Mouse (Mus musculus) limb, embryonic 15.5 days (tissue): ENCODE measurements at regions not wholly inside any gene's neighbourhood (a gene's known extent, or its start where the extent isn't known, plus 50 kb on each side); places are given as distances from the start of the nearest gene placed in this dataset.

Experiments used
- ATAC-seq: fragments of 200-750 bp; cut with Nextera tagmentation; 2 replicates; pipeline ENCODE4 v1.8.0; 2017; ENCODE audit warnings: low read depth, moderate TSS enrichment; ENCODE audit not compliant: insufficient number of reproducible peaks, low FRiP score, low TSS enrichment
- H3K27ac ChIP-seq: fragments of 300-500 bp; sonication (generic); 2 replicates; pipeline ENCODE4 v1.5.1; 2015; ENCODE audit warnings: moderate library complexity, mild to moderate bottlenecking, inconsistent platforms
- H3K27me3 ChIP-seq: fragments of 300-500 bp; sonication (generic); 2 replicates; pipeline ENCODE4 v1.6.1; 2015; ENCODE audit warnings: inconsistent platforms
- H3K36me3 ChIP-seq: fragments of 300-500 bp; sonication (generic); 2 replicates; pipeline ENCODE4 v1.6.1; 2015; ENCODE audit warnings: inconsistent platforms
- H3K4me1 ChIP-seq: fragments of 300-500 bp; sonication (generic); 2 replicates; pipeline ENCODE4 v1.6.1; 2015; ENCODE audit warnings: inconsistent platforms
- H3K4me2 ChIP-seq: fragments of 300-500 bp; sonication (generic); 2 replicates; pipeline ENCODE4 v1.6.1; 2015; ENCODE audit warnings: mild to moderate bottlenecking, inconsistent platforms
- H3K4me3 ChIP-seq: fragments of 300-500 bp; sonication (generic); 2 replicates; pipeline ENCODE4 v1.5.1; 2015; ENCODE audit warnings: mild to moderate bottlenecking, inconsistent platforms
- H3K9ac ChIP-seq: fragments of 300-500 bp; sonication (generic); 2 replicates; pipeline ENCODE4 v1.6.1; 2015; ENCODE audit warnings: inconsistent platforms
- H3K9me3 ChIP-seq: fragments of 300-500 bp; sonication (generic); 2 replicates; pipeline ENCODE4 v1.6.1; 2016; ENCODE audit warnings: inconsistent platforms
- WGBS: fragments of 180-500 bp; shearing (Covaris S2); methylation state at CpG from one replicate; pipeline ENCODE4 v1.1.7; 2015; 5-methylcytosine and 5-hydroxymethylcytosine counted together

DNA sequence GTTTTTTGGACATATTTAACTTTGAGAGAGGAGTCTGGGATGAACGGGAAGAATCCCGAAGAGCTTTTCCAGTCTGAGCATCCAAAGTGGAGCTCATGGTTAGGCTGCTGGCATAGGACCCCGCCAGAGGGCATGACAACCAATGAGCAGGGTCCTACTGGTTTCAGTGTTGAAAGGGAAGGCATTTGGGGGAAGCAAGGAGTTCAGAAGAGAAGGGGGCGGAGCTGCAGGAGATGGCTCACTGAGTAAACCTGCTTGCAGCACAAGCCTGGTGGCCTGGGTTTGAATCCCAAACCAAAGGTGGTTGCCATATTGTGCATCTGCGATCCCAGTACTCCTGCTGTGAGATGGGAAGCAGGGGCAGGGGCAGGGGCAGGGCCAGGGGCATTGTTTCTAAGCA, 161.4 kb upstream of the Ubr2 start:
- no peak overlapping the region for H3K4me3 ChIP-seq
- H3K9me3 ChIP-seq = no peaks in the 10 kb centered on the region
- 91% methylated on average over 5 of the region's 5 CpGs for WGBS
- no peak overlapping the region for H3K27ac ChIP-seq
- no peak overlapping the region for H3K9ac ChIP-seq
- H3K36me3 ChIP-seq = peaks cover 8% of the 10 kb centered on the region; the same call in 1 of the 2 replicates
- H3K27me3 ChIP-seq = no peaks in the 10 kb centered on the region
- no peak overlapping the region for H3K4me2 ChIP-seq
- no peak for ATAC-seq
- H3K4me1 ChIP-seq = peaks cover 15% of the 10 kb centered on the region

DNA sequence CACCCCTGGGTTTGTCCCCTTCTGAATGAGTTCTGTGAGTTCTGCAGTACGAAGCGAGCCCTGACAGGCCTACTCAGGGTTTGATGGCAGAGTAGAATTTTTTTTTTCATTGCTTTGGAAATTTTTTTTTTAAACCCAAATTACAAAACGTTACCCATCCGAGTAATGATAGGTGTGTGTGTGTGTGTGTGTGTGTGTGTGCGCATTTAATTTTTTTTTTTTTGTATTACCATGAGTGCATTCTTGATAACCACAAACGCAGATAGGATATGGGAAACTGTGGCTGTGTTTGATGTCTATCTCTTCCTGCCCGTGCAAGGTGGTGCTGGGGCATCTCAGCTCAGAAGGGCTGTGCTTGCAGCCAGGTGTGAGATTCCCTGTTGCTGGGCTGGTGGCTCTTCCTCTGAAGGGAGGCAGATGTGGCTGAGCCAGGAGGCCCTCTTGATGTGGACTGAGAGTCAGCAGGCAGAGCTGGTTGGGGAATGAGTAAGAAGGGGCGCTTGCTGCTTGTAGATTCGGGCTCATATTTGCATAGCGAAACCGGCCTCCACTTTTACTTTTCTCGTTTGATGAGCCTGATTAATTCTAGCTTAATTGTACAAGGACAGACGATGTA, 160.7 kb upstream of the Ubr2 start:
- Histone ChIP-seq H3K36me3 (peaks cover 6% of the 10 kb centered on the region; the same call in 1 of the 2 replicates), H3K27ac (no peak overlapping the region), H3K27me3 (no peaks in the 10 kb centered on the region), H3K4me2 (no peak overlapping the region), H3K9me3 (no peaks in the 10 kb centered on the region), H3K4me1 (peaks cover 19% of the 10 kb centered on the region), H3K4me3 (no peak overlapping the region), H3K9ac (no peak overlapping the region)
- WGBS = 78% methylated on average over 13 of the region's 13 CpGs
- no peak for ATAC-seq

DNA sequence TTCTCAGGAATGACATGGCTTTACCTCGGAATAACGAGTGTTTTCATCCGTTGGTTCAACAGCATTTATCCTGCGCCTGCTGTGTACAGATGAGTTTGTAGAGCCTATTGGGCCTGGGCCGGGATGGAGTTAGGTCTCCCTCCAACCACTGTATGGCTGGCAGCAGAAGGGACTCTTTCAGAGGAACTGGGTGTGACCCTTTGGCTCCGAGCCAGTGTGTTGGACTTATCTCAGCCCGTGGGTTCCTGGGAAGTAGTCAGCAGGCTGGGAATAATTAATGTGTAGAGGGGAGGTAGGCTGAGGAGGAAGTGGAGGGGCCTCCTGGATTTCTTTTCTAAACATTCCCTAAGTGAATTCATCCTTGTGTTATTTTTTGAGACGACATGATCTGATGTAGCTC, 157.7 kb upstream of the Ubr2 start:
- Histone ChIP-seq H3K4me3 (no peak overlapping the region), H3K9me3 (no peaks in the 10 kb centered on the region), H3K36me3 (peaks cover 6% of the 10 kb centered on the region; the same call in 1 of the 2 replicates), H3K9ac (no peak overlapping the region), H3K4me2 (no peak overlapping the region), H3K27me3 (no peaks in the 10 kb centered on the region), H3K27ac (no peak overlapping the region), H3K4me1 (peaks cover 40% of the 10 kb centered on the region)
- no peak for ATAC-seq
- 49% methylated on average over 8 of the region's 8 CpGs for WGBS

DNA sequence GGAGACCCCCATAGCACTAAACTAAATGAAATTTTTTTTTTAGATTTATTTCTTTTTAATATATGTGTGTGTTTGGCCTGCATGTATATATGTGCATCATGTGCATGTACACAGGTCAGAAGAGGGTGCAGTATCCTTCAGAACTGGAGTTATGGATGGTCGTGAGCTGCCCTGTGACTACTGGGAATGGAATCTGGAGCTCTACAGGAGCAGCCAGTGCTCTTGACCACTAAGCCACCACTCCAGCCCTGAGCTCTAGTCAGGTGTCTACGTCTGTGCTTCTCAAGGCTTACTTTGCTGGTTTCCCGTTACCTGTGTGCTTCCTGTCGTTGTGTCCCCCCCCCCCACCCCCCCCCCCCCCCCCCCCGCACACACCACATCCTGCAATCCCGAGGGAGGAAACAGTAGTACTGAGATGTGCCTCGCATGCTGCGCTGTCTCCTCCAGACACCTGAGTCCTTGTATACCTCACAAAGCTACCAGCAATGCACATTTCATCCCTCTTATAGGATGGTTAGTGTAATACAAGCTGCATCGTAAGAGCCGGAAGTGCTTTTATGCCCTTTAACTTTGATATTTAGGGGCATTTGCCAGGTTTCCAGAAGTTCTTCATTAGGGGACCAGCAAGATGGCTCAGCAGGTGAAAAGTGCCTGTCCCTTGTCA, 153.5 kb upstream of the Ubr2 start:
- Histone ChIP-seq H3K36me3 (peaks cover 3% of the 10 kb centered on the region; the same call in 1 of the 2 replicates), H3K27me3 (no peaks in the 10 kb centered on the region), H3K4me2 (no peak overlapping the region), H3K27ac (no peak overlapping the region), H3K4me3 (no peak overlapping the region), H3K9ac (no peak overlapping the region), H3K9me3 (no peaks in the 10 kb centered on the region), H3K4me1 (peaks cover 43% of the 10 kb centered on the region)
- no peak for ATAC-seq
- WGBS = 72% methylated on average over 7 of the region's 10 CpGs

DNA sequence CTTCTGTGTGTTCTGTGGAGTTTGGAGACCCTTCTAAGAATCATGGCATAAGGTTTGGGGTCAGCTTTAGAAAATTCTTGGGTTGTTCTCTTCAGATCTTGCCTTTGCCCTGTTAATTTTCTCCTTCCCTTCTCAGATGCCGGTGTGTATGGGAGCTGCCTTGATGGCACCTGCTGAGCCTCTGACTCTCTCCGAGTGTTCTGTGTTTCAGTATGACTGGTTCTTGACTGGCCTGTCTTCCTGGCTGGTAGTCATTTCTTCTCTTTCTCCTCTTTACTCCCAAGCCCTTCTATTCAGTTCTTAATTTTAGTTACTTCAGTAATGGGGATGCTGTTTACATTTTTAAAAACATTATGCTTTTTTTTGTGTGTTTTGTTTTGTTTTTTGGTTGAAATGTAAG, 152.1 kb upstream of the Ubr2 start:
- Histone ChIP-seq H3K4me2 (no peak overlapping the region), H3K4me3 (no peak overlapping the region), H3K27ac (no peak overlapping the region), H3K9ac (no peak overlapping the region), H3K4me1 (peaks cover 35% of the 10 kb centered on the region), H3K9me3 (no peaks in the 10 kb centered on the region), H3K27me3 (no peaks in the 10 kb centered on the region), H3K36me3 (no peaks in the 10 kb centered on the region)
- no peak for ATAC-seq
- 65% methylated on average over 2 of the region's 2 CpGs for WGBS

DNA sequence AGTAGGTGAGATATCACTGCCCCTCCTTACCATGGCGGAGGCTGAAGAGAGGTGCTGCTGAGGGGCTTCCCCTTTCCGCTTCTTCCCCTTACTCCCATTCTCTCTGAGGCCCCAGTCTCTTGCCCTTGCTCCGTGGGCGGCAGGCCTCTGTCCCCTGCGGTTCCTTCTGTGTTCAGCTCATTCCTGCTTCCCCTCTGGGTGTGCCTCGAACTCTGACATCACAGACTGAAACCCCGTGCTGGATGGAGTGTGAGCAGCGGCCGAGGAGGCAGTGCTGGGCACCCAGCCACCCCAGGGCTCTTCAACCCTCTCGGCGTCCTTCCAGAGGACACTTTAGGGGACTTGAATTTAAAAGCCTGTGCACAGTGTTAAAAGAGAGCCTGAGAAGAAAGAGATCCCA, 145.9 kb upstream of the Ubr2 start:
- Histone ChIP-seq H3K27me3 (no peaks in the 10 kb centered on the region), H3K4me3 (no peak overlapping the region), H3K9ac (no peak overlapping the region), H3K4me1 (peaks cover 17% of the 10 kb centered on the region), H3K36me3 (peaks cover 10% of the 10 kb centered on the region; the same call in 1 of the 2 replicates), H3K9me3 (no peaks in the 10 kb centered on the region), H3K27ac (no peak overlapping the region), H3K4me2 (no peak overlapping the region)
- 82% methylated on average over 11 of the region's 11 CpGs for WGBS
- ATAC-seq = no peak

DNA sequence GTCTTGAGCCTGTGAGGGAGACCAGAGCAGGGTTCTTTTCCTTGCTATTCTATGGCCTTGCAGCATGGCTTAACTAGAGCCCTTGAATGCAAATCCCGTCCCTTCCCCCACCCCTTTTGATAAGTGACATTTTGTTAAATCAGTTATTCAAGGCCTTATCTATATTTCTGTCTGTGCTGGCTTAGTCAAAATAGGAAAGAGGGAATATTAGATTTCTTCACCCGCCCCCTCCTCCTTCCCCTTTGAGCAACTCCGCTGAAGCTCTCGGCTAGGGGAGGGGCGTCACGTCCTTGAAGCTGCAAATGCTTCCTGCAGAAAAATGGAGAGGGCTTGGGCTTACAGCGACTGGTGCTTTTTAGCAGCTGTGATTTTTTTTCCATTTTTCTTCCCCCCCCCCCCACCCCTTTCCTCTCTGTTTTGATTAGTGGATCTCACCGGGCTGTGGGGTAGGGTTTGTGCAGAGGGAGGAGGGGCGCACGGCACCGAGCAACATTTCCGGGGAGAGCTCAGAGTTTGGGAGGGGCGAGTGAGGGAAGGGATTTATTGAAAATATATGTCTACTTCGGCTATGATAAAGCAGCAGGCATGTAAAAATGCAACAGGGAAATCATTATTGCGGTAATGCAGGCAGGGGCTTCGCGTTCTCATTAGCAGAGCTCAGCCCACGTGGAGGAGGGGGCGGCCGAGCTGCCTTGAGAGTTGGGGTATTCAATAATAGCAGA, 141.4 kb upstream of the Ubr2 start:
- Histone ChIP-seq H3K27ac (peak overlapping the region; percentile 62), H3K4me3 (peak overlapping the region; percentile 33), H3K4me2 (peak overlapping the region; percentile 45), H3K4me1 (peaks cover 39% of the 10 kb centered on the region), H3K27me3 (no peaks in the 10 kb centered on the region), H3K36me3 (peaks cover 18% of the 10 kb centered on the region; the same call in 1 of the 2 replicates), H3K9ac (no peak overlapping the region), H3K9me3 (no peaks in the 10 kb centered on the region)
- ATAC-seq = no peak
- 18% methylated on average over 20 of the region's 20 CpGs for WGBS

DNA sequence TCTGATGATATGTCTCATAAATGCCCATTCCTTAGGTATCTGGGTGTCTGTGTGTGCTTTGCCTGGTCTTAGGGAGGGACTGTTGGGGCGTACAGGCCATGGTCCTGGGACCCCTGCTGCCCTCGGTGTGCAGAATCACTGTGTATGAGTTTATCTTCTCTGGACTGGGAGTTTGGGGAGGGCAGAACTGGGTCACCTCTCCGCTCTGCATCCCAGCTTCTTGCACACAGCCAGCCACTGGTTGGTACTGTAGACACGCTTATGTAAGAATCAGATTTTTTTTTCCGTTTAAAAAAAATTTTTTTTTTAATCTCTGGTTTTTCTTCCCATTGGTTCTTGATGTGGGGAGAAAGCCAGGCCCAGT, 140.8 kb upstream of the Ubr2 start:
- H3K9me3 ChIP-seq = no peaks in the 10 kb centered on the region
- peak overlapping the region; percentile 45 for H3K4me2 ChIP-seq
- no peak overlapping the region for H3K9ac ChIP-seq
- H3K36me3 ChIP-seq = peaks cover 13% of the 10 kb centered on the region; the same call in 1 of the 2 replicates
- H3K4me3 ChIP-seq = peak overlapping the region; percentile 33; the same call in 1 of the 2 replicates
- peak overlapping the region; percentile 62 for H3K27ac ChIP-seq
- H3K27me3 ChIP-seq = no peaks in the 10 kb centered on the region
- 61% methylated on average over 5 of the region's 5 CpGs for WGBS
- ATAC-seq = no peak
- peaks cover 40% of the 10 kb centered on the region for H3K4me1 ChIP-seq

DNA sequence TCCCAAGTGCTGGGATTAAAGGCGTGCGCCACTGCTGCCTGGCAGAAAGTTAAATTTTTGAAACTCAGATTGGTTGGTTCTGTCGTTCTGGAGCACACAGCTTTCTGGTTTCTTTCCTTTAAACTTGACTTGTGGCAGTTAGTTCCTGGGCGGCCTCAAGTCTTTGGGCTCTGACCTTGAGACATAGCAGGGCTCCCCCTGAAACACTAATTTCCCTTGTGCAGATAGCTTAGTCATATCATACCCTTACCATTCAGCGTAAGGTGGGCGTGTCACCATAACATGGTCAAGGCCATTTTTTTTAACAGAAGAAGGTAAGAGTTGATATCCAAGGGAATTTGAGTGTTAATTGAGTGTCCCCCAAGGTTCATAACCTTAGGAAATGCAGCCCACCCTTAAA, 140.3 kb upstream of the Ubr2 start:
- WGBS = 85% methylated on average over 6 of the region's 6 CpGs
- ATAC-seq = no peak
- H3K4me1 ChIP-seq = peaks cover 40% of the 10 kb centered on the region
- peaks cover 14% of the 10 kb centered on the region; the same call in 1 of the 2 replicates for H3K36me3 ChIP-seq
- no peak overlapping the region for H3K9ac ChIP-seq
- no peak overlapping the region for H3K4me3 ChIP-seq
- H3K4me2 ChIP-seq = no peak overlapping the region
- H3K27ac ChIP-seq = peak overlapping the region; percentile 62
- no peaks in the 10 kb centered on the region for H3K27me3 ChIP-seq
- no peaks in the 10 kb centered on the region for H3K9me3 ChIP-seq

DNA sequence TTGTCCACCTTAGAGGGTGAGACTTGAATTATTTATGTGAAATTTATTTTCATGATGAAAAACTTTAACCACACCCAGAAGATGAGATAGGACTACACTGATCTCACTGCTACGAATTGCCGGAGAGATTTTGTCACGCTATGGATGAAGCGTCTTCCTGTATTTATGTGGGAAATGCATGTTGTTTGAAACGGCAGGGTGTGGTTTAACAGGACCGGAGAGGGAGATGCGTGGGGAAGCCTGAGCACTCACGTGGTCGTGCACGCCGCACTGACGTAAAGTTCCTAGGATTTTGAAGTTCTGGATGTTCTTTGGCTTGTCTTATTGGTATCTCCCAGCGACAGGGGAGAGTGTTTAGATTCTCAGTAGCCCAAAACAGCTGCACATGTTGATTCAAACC, 139.3 kb upstream of the Ubr2 start:
- no peak overlapping the region for H3K4me3 ChIP-seq
- no peak overlapping the region for H3K4me2 ChIP-seq
- no peak overlapping the region for H3K27ac ChIP-seq
- H3K9ac ChIP-seq = no peak overlapping the region
- H3K36me3 ChIP-seq = peaks cover 14% of the 10 kb centered on the region; the same call in 1 of the 2 replicates
- H3K9me3 ChIP-seq = no peaks in the 10 kb centered on the region
- no peaks in the 10 kb centered on the region for H3K27me3 ChIP-seq
- 79% methylated on average over 13 of the region's 13 CpGs for WGBS
- H3K4me1 ChIP-seq = peaks cover 47% of the 10 kb centered on the region
- ATAC-seq = no peak

DNA sequence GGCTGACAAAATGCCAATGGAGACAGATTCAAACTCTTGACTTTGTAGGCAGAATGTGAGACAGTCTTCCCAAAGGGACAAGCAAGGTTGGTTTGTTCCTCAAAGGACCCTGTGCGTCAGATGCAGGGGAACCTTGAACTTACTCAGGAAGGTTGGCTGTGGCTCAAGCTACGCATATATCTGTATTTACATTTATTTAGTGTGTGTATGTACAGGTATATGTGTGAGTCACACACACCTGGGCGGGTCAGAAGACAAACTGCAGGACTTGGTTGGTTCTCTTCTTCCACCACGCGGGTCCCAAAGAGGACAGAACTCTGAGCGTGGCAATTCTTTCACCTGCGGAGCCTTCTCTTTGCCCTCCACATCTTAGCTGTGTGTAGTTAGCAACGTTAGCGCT, 138.8 kb upstream of the Ubr2 start:
- no peak for ATAC-seq
- Histone ChIP-seq H3K4me2 (no peak overlapping the region), H3K4me3 (no peak overlapping the region), H3K4me1 (peaks cover 52% of the 10 kb centered on the region), H3K27ac (no peak overlapping the region), H3K9me3 (no peaks in the 10 kb centered on the region), H3K9ac (no peak overlapping the region), H3K27me3 (no peaks in the 10 kb centered on the region), H3K36me3 (peaks cover 14% of the 10 kb centered on the region; the same call in 1 of the 2 replicates)
- WGBS = 88% methylated on average over 9 of the region's 9 CpGs

DNA sequence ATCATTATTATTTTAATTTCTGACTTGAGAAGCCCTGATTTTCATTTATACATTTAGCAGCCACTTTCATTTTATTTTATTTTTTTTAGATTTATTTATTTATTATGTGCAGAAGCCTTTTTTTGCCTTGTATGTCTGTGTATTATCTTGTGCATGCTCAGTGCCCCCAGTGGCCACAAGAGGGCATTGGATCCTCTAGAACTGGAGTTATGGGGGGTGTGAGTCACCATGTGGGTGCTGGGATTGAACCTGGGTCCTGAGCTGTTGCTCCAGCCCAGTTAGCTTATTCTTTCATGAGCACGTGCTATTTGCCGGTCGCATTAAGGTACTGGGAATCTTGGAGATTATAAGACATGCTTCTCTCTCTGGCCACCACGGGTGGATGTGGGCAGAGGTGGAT, 136.3 kb upstream of the Ubr2 start:
- no peak overlapping the region for H3K4me3 ChIP-seq
- WGBS = 95% methylated on average over 4 of the region's 4 CpGs
- no peak overlapping the region for H3K9ac ChIP-seq
- ATAC-seq = no peak
- no peaks in the 10 kb centered on the region for H3K9me3 ChIP-seq
- H3K27ac ChIP-seq = no peak overlapping the region
- no peaks in the 10 kb centered on the region for H3K27me3 ChIP-seq
- peaks cover 14% of the 10 kb centered on the region; the same call in 1 of the 2 replicates for H3K36me3 ChIP-seq
- no peak overlapping the region for H3K4me2 ChIP-seq
- peaks cover 59% of the 10 kb centered on the region for H3K4me1 ChIP-seq
